Mouse (Mus musculus): ENCODE results near the gene Tmem131.

The Tmem131 gene

DNA sequence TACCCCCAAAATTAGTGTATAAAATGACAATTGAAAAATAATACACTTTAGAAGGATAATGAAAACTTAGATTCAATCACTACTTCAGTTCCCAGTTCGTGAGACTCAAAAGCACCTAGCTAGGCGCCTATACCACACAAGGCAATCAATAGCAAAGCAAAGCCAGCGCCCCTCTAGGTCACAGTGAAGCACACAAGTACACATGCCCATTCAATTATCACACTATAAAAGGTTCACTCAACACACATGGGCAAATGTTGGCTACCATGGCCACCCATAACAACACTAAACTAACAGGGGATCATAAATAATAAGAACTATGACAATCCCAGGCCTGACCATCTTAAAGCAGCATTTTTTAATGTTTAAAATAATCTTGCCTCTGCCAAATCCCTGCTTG is 5.8 kb downstream of the Tmem131 start:
- DNase-seq: no peak

DNA sequence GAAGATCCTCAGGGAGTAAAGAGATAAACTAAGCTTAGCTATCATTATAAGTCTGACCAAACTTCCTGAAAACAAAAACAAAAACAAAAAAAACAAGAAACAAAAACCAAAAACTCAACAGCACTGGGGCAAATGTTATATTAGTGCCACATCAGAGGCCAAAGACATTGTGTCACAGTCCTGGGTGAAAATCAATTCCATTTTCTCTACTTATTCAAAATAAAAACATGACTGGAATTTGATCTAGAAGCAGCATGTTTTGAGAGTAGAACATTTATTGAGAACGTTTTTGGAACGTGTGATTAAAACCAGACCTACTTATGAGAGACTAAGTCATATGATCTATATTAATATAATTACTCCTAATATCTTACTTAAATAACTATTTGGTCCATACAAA is 6.5 kb downstream of the Tmem131 start:
- no peak for DNase-seq

DNA sequence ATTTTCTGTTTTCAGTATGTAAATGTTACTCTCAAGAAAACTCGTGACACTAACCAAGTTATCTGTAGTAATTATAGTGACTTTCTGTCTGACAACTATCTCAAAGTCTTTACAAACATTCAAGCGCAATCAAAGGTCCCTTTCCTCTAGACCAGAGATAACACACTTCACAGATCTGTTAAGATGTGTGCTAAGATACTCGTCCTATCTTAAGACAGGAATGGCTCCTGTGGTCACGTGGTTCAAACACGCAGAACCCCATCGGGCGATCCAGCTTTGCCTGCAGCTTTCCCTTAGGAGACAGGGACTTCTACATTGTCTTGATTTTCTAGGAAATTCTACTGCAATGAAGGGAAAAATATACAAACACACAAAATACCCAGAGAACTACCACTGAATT is 6.9 kb downstream of the Tmem131 start:
- DNase-seq: no peak

DNA sequence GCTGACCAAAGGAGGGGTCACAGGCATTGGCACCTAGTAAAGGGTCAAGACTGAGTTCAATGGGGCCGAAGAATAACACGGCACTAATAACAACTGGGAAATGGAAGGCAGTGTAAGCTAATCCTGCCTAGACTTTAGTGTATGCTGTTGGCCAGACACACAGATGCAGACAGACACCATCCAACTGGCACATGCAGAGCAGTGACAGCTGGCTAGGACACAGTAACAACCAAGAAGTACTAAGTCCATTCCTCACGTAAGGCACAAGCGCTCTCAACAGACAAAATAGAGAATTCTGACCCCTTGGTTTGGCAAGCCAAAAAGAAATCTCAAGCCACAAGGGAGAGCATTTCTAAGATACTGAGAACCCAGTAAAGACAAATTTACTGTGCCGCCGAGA is 8.7 kb downstream of the Tmem131 start:
- no peak for DNase-seq

DNA sequence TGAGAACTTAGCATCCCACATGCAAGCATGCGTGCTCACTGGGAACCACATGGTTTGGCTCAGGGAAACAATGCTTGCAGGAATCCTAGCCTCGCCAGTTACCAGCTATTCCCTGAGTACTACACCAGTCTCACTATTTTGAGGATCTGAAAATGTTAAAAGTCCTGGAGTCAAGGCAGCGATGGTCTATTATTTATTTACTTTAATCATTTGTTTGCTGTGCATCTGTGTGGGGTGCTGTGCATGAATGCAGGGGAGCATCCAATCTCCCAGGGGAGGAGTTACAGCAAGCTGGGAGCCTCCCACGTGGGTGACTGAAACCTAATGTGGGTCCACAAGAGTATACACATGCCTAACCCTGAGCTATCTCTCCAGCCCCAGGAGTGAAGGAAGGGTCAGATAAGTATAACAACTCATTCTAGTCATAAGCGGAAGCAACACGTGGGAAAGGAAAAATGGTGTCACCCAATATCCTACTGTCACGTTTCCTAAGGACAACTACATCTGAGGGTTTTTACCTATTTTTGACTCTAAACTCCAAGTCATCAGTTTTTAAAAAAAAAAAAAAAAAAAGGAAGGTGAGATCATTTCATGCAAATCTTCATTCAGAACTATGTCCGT is 9.4 kb downstream of the Tmem131 start:
- DNase-seq: no peak

DNA sequence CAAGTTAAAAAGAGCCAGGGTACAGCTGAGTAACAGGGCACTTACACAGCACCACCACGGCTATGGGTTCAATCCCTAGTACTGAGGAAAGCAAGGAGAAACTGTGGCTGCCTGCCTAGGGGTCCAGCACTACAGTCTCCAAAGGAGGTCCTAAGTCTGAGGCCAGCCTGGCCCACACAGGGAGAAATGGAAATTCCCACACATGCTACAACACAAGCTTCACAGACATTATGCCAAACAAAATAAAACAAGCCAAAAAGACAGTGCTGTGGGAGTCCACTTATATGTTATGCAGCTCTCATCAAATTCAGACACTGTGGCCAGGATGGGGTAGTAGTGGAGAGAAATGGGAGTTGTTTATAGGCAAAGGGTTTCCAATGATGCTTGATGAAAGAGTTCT is 11.2 kb downstream of the Tmem131 start:
- DNase-seq: no peak

DNA sequence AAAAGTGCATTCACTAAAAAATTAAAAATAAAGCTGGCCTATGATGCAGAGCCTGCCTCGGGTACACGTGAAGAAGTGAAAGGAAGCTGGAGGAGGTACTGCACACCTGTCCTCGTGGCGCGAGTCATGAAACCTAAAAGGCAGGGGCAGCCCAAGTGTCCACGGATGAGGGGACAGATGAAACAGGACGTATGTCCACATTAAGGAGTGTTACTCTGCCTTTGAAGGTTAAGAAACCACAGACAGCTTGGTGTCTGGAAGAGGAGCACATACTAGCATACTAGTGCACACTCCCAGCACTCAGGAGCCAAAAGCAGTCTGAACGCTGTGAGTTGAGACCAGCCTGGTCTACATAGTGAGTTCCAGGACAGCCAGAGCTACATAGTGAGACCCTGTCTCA is 12.6 kb downstream of the Tmem131 start:
- DNase-seq: no peak

DNA sequence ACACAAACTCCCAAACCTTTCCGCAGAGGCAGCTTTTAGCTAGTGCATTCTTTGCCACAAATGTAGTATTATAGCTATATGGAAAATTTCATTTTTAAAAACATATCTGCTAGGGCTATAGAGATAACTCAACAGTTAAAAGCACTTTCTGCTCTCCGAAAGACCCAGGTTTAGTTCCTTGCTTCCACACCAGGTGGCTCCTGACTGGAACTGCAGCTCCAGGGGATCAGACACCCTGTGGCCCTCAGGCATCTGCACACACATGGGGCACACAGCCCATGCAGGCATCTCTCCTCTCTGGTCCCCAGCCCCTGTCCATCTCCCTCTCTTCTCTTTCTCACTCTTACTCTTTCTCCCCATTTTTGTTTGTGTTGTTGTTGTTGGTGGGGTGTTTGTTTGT is 13.5 kb downstream of the Tmem131 start:
- no peak for DNase-seq

DNA sequence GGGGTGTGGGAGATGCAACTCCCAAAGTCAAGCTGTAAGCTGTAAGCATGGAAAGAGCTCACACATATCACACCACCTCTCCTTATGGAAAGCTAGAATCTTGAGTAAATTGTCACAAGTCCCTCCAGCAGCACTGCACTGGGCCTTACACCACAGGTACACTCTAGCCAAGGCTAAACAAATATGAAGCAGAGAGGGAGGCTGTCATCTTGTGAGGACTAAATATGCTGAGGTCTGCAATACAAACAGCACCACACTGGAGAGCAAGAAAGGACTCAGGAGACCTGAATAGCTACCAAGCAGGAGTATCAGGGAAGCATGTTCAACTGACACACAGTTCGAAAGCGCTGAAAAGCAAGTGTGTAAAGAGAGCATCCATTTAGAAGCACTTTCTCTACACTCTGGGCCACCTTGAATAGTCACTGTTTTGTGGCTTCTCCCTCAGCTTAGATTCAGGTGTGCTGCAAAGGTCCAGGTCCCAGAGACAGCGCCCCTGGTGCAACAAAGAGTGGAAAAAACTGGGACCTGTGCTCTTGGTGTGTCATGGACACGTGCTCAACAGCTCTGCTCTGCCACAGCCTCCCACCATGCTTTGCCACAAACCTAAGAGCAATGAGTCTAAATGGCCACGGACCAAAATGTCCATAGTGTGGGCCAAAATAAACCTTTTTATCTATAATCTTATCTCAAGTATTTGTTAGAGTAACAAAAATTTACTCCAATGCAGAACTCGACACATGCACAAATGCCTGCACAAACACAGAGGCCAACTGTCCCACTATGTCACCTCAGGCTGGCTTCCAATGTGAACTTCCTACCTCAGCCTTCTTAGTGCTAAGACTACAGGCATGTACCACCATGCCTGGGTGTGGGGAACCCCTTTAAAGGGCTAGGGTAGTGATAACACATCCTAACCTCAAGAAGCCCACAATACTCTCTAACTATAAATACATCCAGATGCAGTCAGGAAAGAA is 14.8 kb downstream of the Tmem131 start:
- DNase-seq: no peak

DNA sequence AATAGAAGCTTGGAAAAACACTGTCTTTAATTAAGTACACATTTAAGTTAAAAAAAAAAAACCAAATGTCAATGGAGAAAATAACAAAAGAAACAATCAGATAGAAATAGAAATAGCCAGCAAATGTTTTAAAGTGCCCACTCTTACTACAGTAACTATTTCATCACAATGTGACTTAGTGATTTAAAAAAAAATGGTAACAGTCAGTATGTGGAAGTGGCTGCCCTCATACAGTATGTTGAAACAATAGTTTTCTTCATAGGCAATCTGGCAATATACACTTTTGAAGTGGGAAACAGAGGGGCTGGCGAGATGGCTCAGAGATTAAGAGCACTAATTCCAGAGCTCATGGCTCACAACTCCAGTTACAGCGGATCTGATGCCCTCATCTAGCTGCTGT is 15.9 kb downstream of the Tmem131 start:
- no peak for DNase-seq

DNA sequence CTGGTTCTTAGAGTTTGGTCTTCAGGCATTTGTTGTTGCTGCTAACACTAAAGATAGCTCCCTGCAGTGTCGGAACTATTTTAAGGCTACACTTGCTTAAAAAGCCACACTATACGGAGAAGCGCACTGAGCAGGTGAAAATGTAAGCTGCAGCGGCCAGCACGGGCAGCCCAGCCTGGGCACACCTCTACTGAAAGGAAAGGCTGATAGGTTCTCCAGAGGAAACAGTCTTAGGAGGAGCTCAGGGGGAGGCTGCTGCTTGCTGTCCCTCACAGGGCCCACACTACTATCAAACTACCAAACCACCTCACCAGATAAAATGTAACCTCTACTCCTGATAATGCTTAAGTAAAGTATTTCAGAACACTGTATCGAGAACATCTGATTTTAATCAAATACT is 16.7 kb downstream of the Tmem131 start:
- no peak for DNase-seq

DNA sequence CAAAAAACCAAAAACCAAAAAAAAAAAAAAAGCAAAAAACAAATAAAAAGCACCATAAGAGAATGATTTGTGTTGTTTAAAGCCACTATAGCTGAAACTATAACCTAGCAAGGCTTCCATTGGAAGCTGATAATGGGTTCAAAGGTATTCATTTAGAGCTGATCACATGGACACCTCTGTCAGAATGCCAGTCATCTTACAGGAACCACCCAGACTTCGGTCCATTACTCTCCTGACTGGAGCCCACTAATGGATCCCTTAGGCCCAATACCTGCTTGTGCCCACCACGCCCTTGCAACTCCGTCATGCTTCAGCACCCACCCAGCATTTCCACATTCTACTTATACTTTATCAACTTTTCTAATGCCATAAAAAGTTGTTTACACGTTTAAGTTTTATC is 17.2 kb downstream of the Tmem131 start:
- no peak for DNase-seq

DNA sequence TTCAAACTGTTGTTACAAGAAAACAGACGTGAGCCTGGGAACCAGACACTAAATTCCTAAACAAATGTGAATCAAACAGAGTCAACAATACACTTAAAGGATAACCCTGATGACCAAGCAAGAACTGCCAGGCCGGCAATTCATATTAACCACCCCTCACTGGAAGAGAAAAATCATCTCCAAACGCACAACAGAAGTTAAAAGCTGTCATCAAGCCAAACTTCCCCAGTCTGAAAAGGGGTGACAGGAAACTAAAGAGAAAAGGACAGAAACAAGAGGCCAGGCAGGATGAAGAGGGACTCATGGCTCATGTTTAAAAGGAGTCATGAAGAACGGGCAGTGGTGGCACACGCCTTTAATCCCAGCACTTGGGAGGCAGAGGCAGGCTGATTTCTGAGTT is 17.7 kb downstream of the Tmem131 start:
- no peak for DNase-seq

DNA sequence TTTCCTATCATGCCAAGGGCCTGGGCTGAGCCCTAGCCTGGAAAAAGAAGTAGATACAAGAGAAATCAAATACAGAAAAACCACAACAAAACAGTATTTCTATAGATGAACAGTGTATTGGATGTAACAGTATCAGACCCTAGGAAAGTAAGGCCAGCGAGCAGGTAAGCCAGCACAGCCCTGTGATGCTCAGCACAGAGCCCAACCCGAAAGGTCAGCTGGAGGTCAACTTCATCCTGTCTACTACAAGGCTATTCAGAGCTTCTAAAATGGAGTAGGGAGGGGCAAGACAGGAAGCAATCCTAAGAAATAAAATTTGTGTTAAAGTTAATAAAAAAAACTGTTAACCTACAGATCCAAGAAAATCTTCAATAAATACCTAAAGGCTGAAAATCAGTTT is 18.6 kb downstream of the Tmem131 start:
- DNase-seq: no peak

DNA sequence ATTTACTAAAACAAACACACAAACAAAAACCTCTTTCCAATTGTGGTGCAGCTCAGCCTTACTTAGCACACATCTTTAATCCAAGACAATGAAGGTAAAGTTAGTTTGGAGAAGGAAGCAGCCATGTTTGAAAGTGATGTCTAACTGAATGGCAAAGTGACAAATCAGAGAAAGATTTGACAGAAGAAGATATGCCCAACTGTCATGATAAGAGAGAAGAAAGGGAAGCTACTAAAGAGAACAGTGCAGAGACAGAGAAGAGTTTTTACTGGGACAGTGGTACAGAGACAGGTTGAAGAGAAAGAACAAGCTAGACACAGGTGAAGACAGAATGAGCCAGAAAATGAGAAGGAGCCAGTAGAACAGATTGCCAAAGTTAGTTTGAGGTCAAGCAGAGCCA is 19.6 kb downstream of the Tmem131 start:
- DNase-seq: no peak

DNA sequence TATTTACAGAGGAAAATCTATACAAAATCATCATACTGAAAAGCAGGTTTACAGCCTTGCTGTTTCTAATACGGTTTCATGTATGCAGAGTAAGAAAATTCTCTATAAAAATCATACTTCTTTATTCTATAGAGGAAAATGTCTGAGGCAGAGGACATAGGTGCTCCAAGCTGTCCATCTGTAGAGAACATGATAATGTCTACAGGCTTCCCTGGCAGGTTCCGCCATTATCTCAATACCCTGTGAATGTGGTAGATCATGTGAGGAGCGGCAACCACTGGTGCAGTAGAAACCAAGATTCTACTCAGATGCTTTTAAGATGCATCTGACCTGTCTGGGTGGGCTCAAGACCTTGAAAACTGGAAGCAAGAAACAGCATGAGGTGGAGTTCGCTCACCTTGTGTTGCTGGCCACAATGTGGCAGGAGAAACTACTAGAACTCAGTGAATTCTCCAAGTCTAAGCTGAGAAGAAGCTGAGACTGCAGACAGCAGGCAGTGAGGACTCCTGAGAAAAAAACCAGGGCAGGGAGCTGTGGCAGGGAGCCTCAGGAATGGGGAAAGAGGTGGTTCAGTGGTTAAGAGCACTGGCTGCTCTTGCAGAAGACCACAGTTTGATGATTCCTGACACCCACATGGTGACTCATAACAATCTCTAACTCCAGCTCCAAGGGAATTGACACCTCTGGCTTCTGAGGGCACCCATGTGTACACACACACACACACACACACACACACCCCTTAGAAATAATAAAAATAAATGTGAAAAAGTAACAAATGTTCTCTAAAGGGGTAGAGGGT is 20.6 kb downstream of the Tmem131 start:
- no peak for DNase-seq

DNA sequence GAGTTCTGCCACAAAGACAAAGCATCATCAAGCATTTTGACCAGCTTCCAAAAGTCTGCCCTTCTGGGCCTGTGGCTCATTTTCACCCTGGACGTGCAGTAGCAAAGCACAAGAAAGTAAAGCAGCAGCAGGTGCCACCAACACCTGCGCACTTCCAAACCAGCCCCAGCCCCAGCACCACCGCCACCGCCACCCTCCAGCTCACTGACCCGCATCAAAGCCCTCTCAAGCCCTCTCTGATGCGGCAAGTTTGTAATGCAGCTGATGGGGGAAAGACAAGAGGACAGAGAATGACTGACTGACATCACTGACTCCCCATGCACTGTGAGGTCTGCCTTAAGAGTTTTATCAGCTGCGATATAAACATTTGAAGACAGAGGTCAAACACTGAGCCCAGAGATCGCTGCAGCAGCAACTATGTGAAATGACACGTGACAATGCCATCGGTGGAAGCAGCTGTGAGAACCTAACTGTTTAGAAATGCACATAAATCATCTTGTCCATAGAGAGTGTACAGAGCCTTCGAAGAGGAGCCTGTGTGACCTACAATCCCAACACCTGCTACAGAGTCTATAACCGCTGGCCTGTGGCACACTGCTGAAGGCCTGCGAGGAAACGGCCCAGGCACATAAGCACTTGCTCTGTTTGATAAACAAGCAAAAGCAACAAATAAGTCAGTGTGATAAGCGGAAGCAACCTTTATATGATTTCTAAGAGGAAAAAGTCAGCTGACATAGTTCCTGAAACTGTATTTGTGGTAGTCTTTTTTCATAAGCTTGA is 21.7 kb downstream of the Tmem131 start:
- no peak for DNase-seq

DNA sequence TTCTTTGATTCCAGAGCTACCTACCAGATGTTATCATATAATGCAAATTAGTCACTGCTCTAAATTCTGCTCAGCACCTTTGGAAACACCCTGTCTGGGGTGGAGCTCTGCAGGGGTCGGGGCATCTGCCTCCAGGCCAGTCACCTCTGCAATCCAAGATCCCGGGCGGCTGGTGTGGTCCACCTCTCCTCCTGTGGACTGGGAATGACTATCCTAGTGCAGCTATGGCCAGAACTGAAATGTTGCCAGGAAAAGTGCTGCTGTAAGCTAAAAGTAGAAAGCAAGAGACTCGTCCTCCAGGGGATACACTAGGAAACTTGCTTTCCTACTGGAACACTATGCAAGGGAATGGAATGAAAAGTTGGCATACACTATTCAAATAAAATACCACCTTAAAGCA is 22.7 kb downstream of the Tmem131 start:
- no peak for DNase-seq

DNA sequence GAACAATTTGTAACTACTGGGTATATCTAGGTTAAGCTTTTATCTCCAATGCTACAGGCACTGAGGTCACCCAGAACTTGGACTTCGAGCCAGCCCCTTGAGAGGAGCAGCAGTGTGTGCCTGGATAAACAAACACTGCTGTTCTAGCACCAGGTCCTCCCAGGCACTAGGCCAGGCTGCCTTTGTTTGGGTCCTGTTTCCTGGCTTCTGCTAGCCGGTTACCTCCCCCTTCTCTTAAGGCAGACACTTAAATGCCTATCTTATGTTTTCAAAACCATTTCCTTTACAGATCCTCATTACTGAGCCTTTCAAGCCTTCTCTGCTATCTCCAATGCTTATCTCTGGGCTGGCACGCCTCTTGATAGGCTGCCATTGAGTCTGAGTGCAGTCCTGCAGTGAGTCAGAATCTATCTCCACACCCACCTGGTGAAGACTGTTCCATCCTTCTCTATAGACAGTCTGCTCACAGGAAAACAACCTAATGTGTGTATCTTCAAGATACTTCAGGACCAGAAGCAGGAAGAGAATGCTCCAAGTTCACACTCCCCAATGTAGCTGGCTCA is 23.2 kb downstream of the Tmem131 start:
- DNase-seq: no peak

DNA sequence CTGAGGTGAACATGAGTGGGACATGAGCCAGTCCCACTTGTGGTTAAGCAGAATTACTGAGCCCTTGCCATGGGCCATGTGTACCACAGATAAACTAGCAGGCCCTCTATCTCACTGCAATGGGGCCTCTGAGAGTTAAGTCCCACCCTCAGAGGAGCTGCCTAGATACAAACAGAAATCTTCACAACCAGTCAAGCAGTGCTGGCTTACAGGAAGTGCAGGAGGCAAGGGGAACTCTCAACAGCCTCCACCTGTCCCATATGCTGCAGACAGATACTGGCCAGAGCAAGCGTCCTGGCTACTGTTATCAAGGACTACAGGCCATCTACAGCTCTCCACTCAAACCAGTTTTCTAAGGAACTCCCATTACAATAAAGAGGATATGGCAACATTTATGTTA is 23.7 kb downstream of the Tmem131 start:
- no peak for DNase-seq

DNA sequence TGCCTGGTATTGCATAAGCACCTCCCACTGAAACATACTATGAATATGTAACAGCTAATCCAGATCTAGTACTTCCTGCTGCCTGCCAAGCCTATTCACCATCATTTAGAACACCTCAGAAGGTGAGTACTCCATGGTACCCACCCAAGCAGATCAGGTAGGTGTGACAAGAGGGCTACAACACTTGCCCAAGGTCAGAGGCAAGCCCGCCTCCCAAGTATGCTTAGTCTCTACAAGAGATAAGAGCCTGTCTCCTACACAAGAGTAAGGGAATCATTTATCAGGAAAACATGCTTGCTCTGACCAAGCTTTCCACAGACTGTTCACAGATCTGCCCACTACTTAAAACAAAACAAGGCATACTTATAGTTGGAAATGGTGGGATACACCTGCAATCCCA is 26.0 kb downstream of the Tmem131 start:
- no peak for DNase-seq

DNA sequence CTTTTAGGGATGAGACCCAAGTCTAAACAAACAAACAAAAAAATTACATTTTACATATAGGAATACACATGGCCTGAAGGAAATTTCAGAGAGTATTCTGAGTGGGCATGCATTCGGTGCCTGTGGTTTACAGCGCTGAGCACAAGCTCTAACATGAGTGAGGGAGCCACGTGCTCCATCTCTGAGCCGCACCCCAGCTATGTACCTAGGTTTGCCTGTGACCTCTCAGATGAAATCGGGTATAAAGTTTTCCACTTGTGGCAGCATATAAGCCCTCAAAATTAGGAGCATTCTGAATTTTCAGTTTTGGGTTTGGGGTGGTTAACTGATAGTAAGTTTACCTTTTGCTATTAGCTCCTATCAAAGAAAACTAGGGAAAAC is 28.3 kb downstream of the Tmem131 start:
- DNase-seq: no peak

Data from right cerebral cortex, postnatal 14 days (tissue).